Mouse (Mus musculus) kidney, embryonic 16.5 days (tissue): ENCODE measurements around the gene Dnajc6. TPM values are rescaled to one million over a fixed set of nuclear protein-coding genes. Genes with fewer than 3 reads are reported as not detected.

Experiments
- ATAC-seq: fragments of 200-750 bp; cut with Nextera tagmentation; 2 replicates; pipeline ENCODE4 v1.8.0; 2017; ENCODE audit warnings: moderate TSS enrichment; ENCODE audit not compliant: low FRiP score, low TSS enrichment
- H3K27ac ChIP-seq: fragments of 300-500 bp; sonication (generic); 2 replicates; pipeline ENCODE4 v1.5.1; 2014; ENCODE audit warnings: low read length
- H3K27me3 ChIP-seq: fragments of 300-500 bp; sonication (generic); 2 replicates; pipeline ENCODE4 v1.6.1; 2014; ENCODE audit warnings: low read length, control low read depth, mixed read lengths; ENCODE audit not compliant: insufficient read depth
- H3K36me3 ChIP-seq: fragments of 300-500 bp; sonication (generic); 2 replicates; pipeline ENCODE4 v1.6.1; 2014; ENCODE audit warnings: low read length, control low read depth, mixed read lengths; ENCODE audit not compliant: insufficient read depth
- H3K4me1 ChIP-seq: fragments of 300-500 bp; sonication (generic); 2 replicates; pipeline ENCODE4 v1.6.1; 2014; ENCODE audit warnings: low read length, control low read depth, mixed read lengths; ENCODE audit not compliant: insufficient read depth
- H3K4me2 ChIP-seq: fragments of 300-500 bp; sonication (generic); replicated peaks from 2 replicates; pipeline ENCODE4 v1.6.1; 2014; ENCODE audit warnings: low read depth, low read length
- H3K4me3 ChIP-seq: fragments of 300-500 bp; sonication (generic); 2 replicates; pipeline ENCODE4 v1.5.1; 2014; ENCODE audit warnings: mild to moderate bottlenecking, low read length
- H3K9ac ChIP-seq: fragments of 300-500 bp; sonication (generic); replicated peaks from 2 replicates; pipeline ENCODE4 v1.6.1; 2014; ENCODE audit warnings: low read length
- H3K9me3 ChIP-seq: fragments of 300-500 bp; sonication (generic); 2 replicates; pipeline ENCODE4 v1.6.1; 2016; ENCODE audit warnings: low read length, control low read depth
- WGBS: fragments of 180-500 bp; shearing (Covaris S2); extraction: QIAGEN DNeasy Blood & Tissue Kit; methylation state at CpG from one replicate; pipeline ENCODE4 v1.1.7; 2014; 5-methylcytosine and 5-hydroxymethylcytosine counted together
- polyA plus RNA-seq: library from polyadenylated mRNA; unstranded; fragments of >200 nt; fragmentation: Nextera tagmentation; extraction: Ambion mirVana; gene quantifications from 2 replicates; pipeline ENCODE4 v1.2.1, GENCODE M21; 2015

Gene Dnajc6
- polyA plus RNA-seq, 1 experiment from 2014 or later, result 2.2 TPM

- H3K9me3 ChIP-seq, result no peaks in the 10 kb centered on the region
- H3K36me3 ChIP-seq, result no peaks in the 10 kb centered on the region
- H3K4me2 ChIP-seq, result no peak overlapping the region
- no peaks in the 10 kb centered on the region for H3K4me1 ChIP-seq
- ATAC-seq, result no peak
- no peaks in the 10 kb centered on the region for H3K27me3 ChIP-seq
- no peak overlapping the region for H3K4me3 ChIP-seq
- no peak overlapping the region for H3K27ac ChIP-seq
- no peak overlapping the region for H3K9ac ChIP-seq
- 70% methylated on average over 2 of the region's 2 CpGs for WGBS
Measured at GRCm38 (mm10) chr4:101617742-101618141, 121.3 kb downstream of the Dnajc6 start.

GRCm38 (mm10) chr4:101620206-101620605 is 123.8 kb downstream of the Dnajc6 start:
- Histone ChIP-seq H3K36me3 (no peaks in the 10 kb centered on the region), H3K9me3 (no peaks in the 10 kb centered on the region), H3K4me2 (no peak overlapping the region), H3K9ac (no peak overlapping the region), H3K27ac (no peak overlapping the region), H3K4me1 (no peaks in the 10 kb centered on the region), H3K4me3 (no peak overlapping the region), H3K27me3 (no peaks in the 10 kb centered on the region)
- 60% methylated on average over 2 of the region's 2 CpGs for WGBS
- no peak for ATAC-seq

- H3K4me2 ChIP-seq, result no peak overlapping the region
- no peak overlapping the region for H3K9ac ChIP-seq
- 85% methylated on average over 5 of the region's 5 CpGs for WGBS
- no peaks in the 10 kb centered on the region for H3K4me1 ChIP-seq
- H3K36me3 ChIP-seq, result no peaks in the 10 kb centered on the region
- no peak for ATAC-seq
- no peaks in the 10 kb centered on the region for H3K9me3 ChIP-seq
- H3K27me3 ChIP-seq, result no peaks in the 10 kb centered on the region
- no peak overlapping the region for H3K27ac ChIP-seq
- H3K4me3 ChIP-seq, result no peak overlapping the region
Measured at GRCm38 (mm10) chr4:101621241-101621640, 124.8 kb downstream of the Dnajc6 start.

GRCm38 (mm10) chr4:101625278-101625677 is 128.8 kb downstream of the Dnajc6 start:
- H3K27ac ChIP-seq, result no peak overlapping the region
- no peak overlapping the region for H3K4me3 ChIP-seq
- no peaks in the 10 kb centered on the region for H3K27me3 ChIP-seq
- 86% methylated on average over 5 of the region's 5 CpGs for WGBS
- H3K36me3 ChIP-seq, result no peaks in the 10 kb centered on the region
- no peaks in the 10 kb centered on the region for H3K9me3 ChIP-seq
- no peaks in the 10 kb centered on the region for H3K4me1 ChIP-seq
- no peak for ATAC-seq
- H3K4me2 ChIP-seq, result no peak overlapping the region
- H3K9ac ChIP-seq, result no peak overlapping the region

GRCm38 (mm10) chr4:101635596-101635995 is 139.1 kb downstream of the Dnajc6 start:
- no peak for ATAC-seq
- Histone ChIP-seq H3K4me2 (no peak overlapping the region), H3K9me3 (no peaks in the 10 kb centered on the region), H3K4me3 (no peak overlapping the region), H3K4me1 (no peaks in the 10 kb centered on the region), H3K27ac (no peak overlapping the region), H3K27me3 (no peaks in the 10 kb centered on the region), H3K9ac (no peak overlapping the region), H3K36me3 (no peaks in the 10 kb centered on the region)
- 65% methylated on average over 2 of the region's 2 CpGs for WGBS

GRCm38 (mm10) chr4:101637472-101637871 is 141.0 kb downstream of the Dnajc6 start:
- Histone ChIP-seq H3K27ac (no peak overlapping the region), H3K9ac (no peak overlapping the region), H3K4me2 (no peak overlapping the region), H3K36me3 (no peaks in the 10 kb centered on the region), H3K4me1 (no peaks in the 10 kb centered on the region), H3K27me3 (no peaks in the 10 kb centered on the region), H3K4me3 (no peak overlapping the region), H3K9me3 (no peaks in the 10 kb centered on the region)
- ATAC-seq, result no peak
- WGBS, result 92% methylated on average over 1 of the region's 1 CpGs

- H3K4me1 ChIP-seq, result no peaks in the 10 kb centered on the region
- WGBS, result 46% methylated on average over 5 of the region's 5 CpGs
Measured at GRCm38 (mm10) chr4:101640631-101641030, 144.2 kb downstream of the Dnajc6 start.

GRCm38 (mm10) chr4:101642708-101643107 is 146.3 kb downstream of the Dnajc6 start:
- Histone ChIP-seq H3K27me3 (no peaks in the 10 kb centered on the region), H3K4me3 (no peak overlapping the region), H3K9me3 (no peaks in the 10 kb centered on the region), H3K27ac (no peak overlapping the region), H3K4me1 (peaks cover 4% of the 10 kb centered on the region), H3K9ac (no peak overlapping the region), H3K36me3 (no peaks in the 10 kb centered on the region), H3K4me2 (no peak overlapping the region)
- no peak for ATAC-seq
- 81% methylated on average over 6 of the region's 6 CpGs for WGBS

More at GRCm38 (mm10) chr4:101640631-101641030, 144.2 kb downstream of the Dnajc6 start:
- Histone ChIP-seq H3K4me2 (no peak overlapping the region), H3K9me3 (no peaks in the 10 kb centered on the region), H3K27me3 (no peaks in the 10 kb centered on the region), H3K27ac (no peak overlapping the region), H3K4me3 (no peak overlapping the region), H3K9ac (no peak overlapping the region), H3K36me3 (no peaks in the 10 kb centered on the region)
- no peak for ATAC-seq

GRCm38 (mm10) chr4:101643216-101643615 is 146.8 kb downstream of the Dnajc6 start:
- no peak overlapping the region for H3K4me3 ChIP-seq
- WGBS, result 74% methylated on average over 4 of the region's 4 CpGs
- no peak overlapping the region for H3K4me2 ChIP-seq
- no peaks in the 10 kb centered on the region for H3K36me3 ChIP-seq
- H3K9me3 ChIP-seq, result no peaks in the 10 kb centered on the region
- no peak overlapping the region for H3K9ac ChIP-seq
- H3K4me1 ChIP-seq, result peaks cover 5% of the 10 kb centered on the region
- H3K27ac ChIP-seq, result no peak overlapping the region
- H3K27me3 ChIP-seq, result no peaks in the 10 kb centered on the region
- no peak for ATAC-seq

- H3K27me3 ChIP-seq, result no peaks in the 10 kb centered on the region
- no peak; the same call in 1 of the 2 replicates for ATAC-seq
- H3K4me2 ChIP-seq, result peak overlapping the region; percentile 76
Measured at GRCm38 (mm10) chr4:101646857-101647195, 150.4 kb downstream of the Dnajc6 start.

More at GRCm38 (mm10) chr4:101646857-101647195, 150.4 kb downstream of the Dnajc6 start:
- Histone ChIP-seq H3K4me1 (peaks cover 20% of the 10 kb centered on the region), H3K36me3 (no peaks in the 10 kb centered on the region), H3K9me3 (no peaks in the 10 kb centered on the region), H3K4me3 (peak overlapping the region; percentile 92), H3K27ac (peak overlapping the region; percentile 69), H3K9ac (peak overlapping the region; percentile 73)
- 0% methylated on average over 8 of the region's 8 CpGs for WGBS
